Mouse (Mus musculus) limb, embryonic 14.5 days (tissue): ENCODE measurements around the gene Asgr1. TPM values are rescaled to one million over a fixed set of nuclear protein-coding genes. Genes with fewer than 3 reads are reported as not detected.

Experiments used
- ATAC-seq: fragments of 200-750 bp; cut with Nextera tagmentation; 2 replicates; pipeline ENCODE4 v1.8.0; 2017; ENCODE audit warnings: low read depth, moderate number of reproducible peaks, moderate TSS enrichment; ENCODE audit not compliant: low FRiP score
- DNase-seq: peaks from one replicate; pipeline ENCODE4 v3.0.0-alpha.2; 2015; ENCODE audit warnings: low spot score
- H3K27ac ChIP-seq: fragments of 300-500 bp; sonication (generic); replicated peaks from 2 replicates; pipeline ENCODE4 v1.5.1; 2014; ENCODE audit warnings: low read depth, mild to moderate bottlenecking, low read length, moderate library complexity, mixed read lengths
- H3K27me3 ChIP-seq: fragments of 300-500 bp; sonication (generic); 2 replicates; pipeline ENCODE4 v1.6.1; 2014; ENCODE audit warnings: low read length, mixed read lengths; ENCODE audit not compliant: control insufficient read depth, insufficient read depth
- H3K36me3 ChIP-seq: fragments of 300-500 bp; sonication (generic); 2 replicates; pipeline ENCODE4 v1.6.1; 2014; ENCODE audit warnings: mild to moderate bottlenecking, low read length, moderate library complexity, mixed read lengths; ENCODE audit not compliant: control insufficient read depth, insufficient read depth
- H3K4me1 ChIP-seq: fragments of 300-500 bp; sonication (generic); 2 replicates; pipeline ENCODE4 v1.6.1; 2014; ENCODE audit warnings: antibody characterized with exemption, low read length, mixed read lengths; ENCODE audit not compliant: control insufficient read depth, insufficient read depth
- H3K4me2 ChIP-seq: fragments of 300-500 bp; sonication (generic); replicated peaks from 2 replicates; pipeline ENCODE4 v1.6.1; 2014; ENCODE audit warnings: low read depth, mild to moderate bottlenecking, low read length, moderate library complexity; ENCODE audit not compliant: severe bottlenecking
- H3K4me3 ChIP-seq: fragments of 300-500 bp; sonication (generic); replicated peaks from 2 replicates; pipeline ENCODE4 v1.5.1; 2014; ENCODE audit warnings: low read length
- H3K9ac ChIP-seq: fragments of 300-500 bp; sonication (generic); 2 replicates; pipeline ENCODE4 v1.6.1; 2014; ENCODE audit warnings: mild to moderate bottlenecking, low read depth, low read length, moderate library complexity; ENCODE audit not compliant: severe bottlenecking
- H3K9me3 ChIP-seq: fragments of 300-500 bp; sonication (generic); 2 replicates; pipeline ENCODE4 v1.6.1; 2016; ENCODE audit warnings: low read length; ENCODE audit not compliant: control insufficient read depth
- POLR2A ChIP-seq: fragments of 200-500 bp; IDR thresholded peaks from 2 replicates; pipeline ENCODE4 v1.8.0; 2012; ENCODE audit warnings: inconsistent platforms, mild to moderate bottlenecking, moderate library complexity, borderline replicate concordance; ENCODE audit not compliant: insufficient read depth, insufficient read length; ENCODE audit errors: extremely low read depth
- WGBS: fragments of 180-500 bp; shearing (Covaris S2); extraction: QIAGEN DNeasy Blood & Tissue Kit; methylation state at CpG from one replicate; pipeline ENCODE4 v1.1.7; 2014; 5-methylcytosine and 5-hydroxymethylcytosine counted together
- polyA plus RNA-seq, 2 experiments: library from polyadenylated mRNA; depleted of rRNA in 1 of 2; stranded (reverse) in 1 of 2; unstranded in 1 of 2; fragments of >200 nt; fragmentation: Nextera tagmentation in 1 of 2; extraction: Ambion mirVana in 1 of 2; gene quantifications; 2 replicates each; pipeline versions ENCODE4 v1.2.1 to v1.2.3; 2012 to 2014

Gene Asgr1
- polyA plus RNA-seq, 2 experiments, result 0.99 to 1.6 TPM

GRCm38 (mm10) chr11:70031321-70031670 is 22.6 kb upstream of the Asgr1 start:
- TF ChIP-seq POLR2A, result no peak
- DNase-seq, result no peak
- no peak overlapping the region for H3K4me3 ChIP-seq
- H3K9ac ChIP-seq, result no peak overlapping the region
- no peak overlapping the region for H3K27ac ChIP-seq
- H3K9me3 ChIP-seq, result no peaks in the 10 kb centered on the region
- H3K36me3 ChIP-seq, result peaks cover 49% of the 10 kb centered on the region
- H3K27me3 ChIP-seq, result no peaks in the 10 kb centered on the region
- no peak for ATAC-seq
- WGBS, result 97% methylated on average over 11 of the region's 11 CpGs
- no peak overlapping the region for H3K4me2 ChIP-seq
- peaks cover 39% of the 10 kb centered on the region for H3K4me1 ChIP-seq

GRCm38 (mm10) chr11:70038174-70038573 is 15.7 kb upstream of the Asgr1 start:
- Histone ChIP-seq H3K9ac (no peak overlapping the region), H3K27ac (no peak overlapping the region), H3K9me3 (no peaks in the 10 kb centered on the region), H3K4me1 (no peaks in the 10 kb centered on the region), H3K36me3 (peaks cover 73% of the 10 kb centered on the region), H3K27me3 (no peaks in the 10 kb centered on the region), H3K4me3 (no peak overlapping the region), H3K4me2 (no peak overlapping the region)
- ATAC-seq (no peak), DNase-seq (no peak)
- no peak for TF ChIP-seq POLR2A
- 77% methylated on average over 7 of the region's 7 CpGs for WGBS

GRCm38 (mm10) chr11:70039631-70040030 is 14.3 kb upstream of the Asgr1 start:
- Histone ChIP-seq H3K4me1 (no peaks in the 10 kb centered on the region), H3K36me3 (peaks cover 76% of the 10 kb centered on the region), H3K4me3 (no peak overlapping the region), H3K27me3 (no peaks in the 10 kb centered on the region), H3K9me3 (no peaks in the 10 kb centered on the region), H3K27ac (no peak overlapping the region), H3K9ac (no peak overlapping the region), H3K4me2 (no peak overlapping the region)
- no peak for TF ChIP-seq POLR2A
- no peak for DNase-seq
- ATAC-seq, result no peak
- WGBS, result 88% methylated on average over 10 of the region's 10 CpGs

GRCm38 (mm10) chr11:70040184-70040583 is 13.7 kb upstream of the Asgr1 start:
- H3K4me2 ChIP-seq, result no peak overlapping the region
- no peaks in the 10 kb centered on the region for H3K27me3 ChIP-seq
- H3K4me1 ChIP-seq, result no peaks in the 10 kb centered on the region
- peaks cover 79% of the 10 kb centered on the region for H3K36me3 ChIP-seq
- H3K9ac ChIP-seq, result no peak overlapping the region
- no peak overlapping the region for H3K4me3 ChIP-seq
- no peak for DNase-seq
- H3K9me3 ChIP-seq, result no peaks in the 10 kb centered on the region
- no peak for ATAC-seq
- WGBS, result 93% methylated on average over 7 of the region's 7 CpGs
- no peak overlapping the region for H3K27ac ChIP-seq
- no peak for TF ChIP-seq POLR2A

GRCm38 (mm10) chr11:70042309-70043085 is 11.4 kb upstream of the Asgr1 start:
- no peak for TF ChIP-seq POLR2A
- 91% methylated on average over 23 of the region's 23 CpGs for WGBS
- Histone ChIP-seq H3K9me3 (no peaks in the 10 kb centered on the region), H3K36me3 (peaks cover 67% of the 10 kb centered on the region), H3K4me1 (no peaks in the 10 kb centered on the region), H3K27me3 (no peaks in the 10 kb centered on the region), H3K4me3 (no peak overlapping the region), H3K9ac (no peak overlapping the region), H3K27ac (no peak overlapping the region), H3K4me2 (no peak overlapping the region)
- ATAC-seq (no peak), DNase-seq (no peak)
